Mouse (Mus musculus): ENCODE results near the gene Trpc5. TPM values are rescaled to one million over a fixed set of nuclear protein-coding genes. Genes with fewer than 3 reads are reported as not detected.

Trpc5 gene
- polyA plus RNA-seq, 1 experiment from 2014 or later, result 0.56 TPM

Other genes with a start within 250 kb of the Trpc5 start
- 0.13 and 0.38 TPM in 2 replicates for gene Trpc5os, start 231.6 kb downstream of the Trpc5 start, polyA plus RNA-seq (2014; fragmentation: Nextera tagmentation; extraction: Ambion mirVana)
- 0.80 and 1.2 TPM in 2 replicates for gene Rtl4, start 727 bp upstream of the Trpc5 start, polyA plus RNA-seq (2014; fragmentation: Nextera tagmentation; extraction: Ambion mirVana)

Measured in heart, embryonic 11.5 days (tissue).